Mouse (Mus musculus): ENCODE data around the gene Rgl1. TPM values are rescaled to one million over a fixed set of nuclear protein-coding genes. Genes with fewer than 3 reads are reported as not detected.

Gene Rgl1
- total RNA-seq, 1 experiment from 2014 or later: 14.3 TPM

- no peak for ATAC-seq (replicated peaks in 1 of 2; ENCODE audit: insufficient read depth in 1 of 2, low FRiP score in 2 of 2, low TSS enrichment in 1 of 2, low read depth in 1 of 2, poor library complexity in 2 of 2, severe bottlenecking in 2 of 2)
These were observed 152.8 kb downstream of the Rgl1 start for GRCm38 (mm10) chr1:152613158-152613857.

GRCm38 (mm10) chr1:152612535-152613157 is 153.5 kb downstream of the Rgl1 start:
- peak; percentile 60 to 79 for ATAC-seq (replicated peaks in 1 of 2; ENCODE audit: insufficient read depth in 1 of 2, low FRiP score in 2 of 2, low TSS enrichment in 1 of 2, low read depth in 1 of 2, poor library complexity in 2 of 2, severe bottlenecking in 2 of 2)

GRCm38 (mm10) chr1:152609547-152609946 is 156.6 kb downstream of the Rgl1 start:
- no peak for ATAC-seq (replicated peaks in 1 of 2; ENCODE audit: insufficient read depth in 1 of 2, low FRiP score in 2 of 2, low TSS enrichment in 1 of 2, low read depth in 1 of 2, poor library complexity in 2 of 2, severe bottlenecking in 2 of 2)

- no peak for ATAC-seq (replicated peaks in 1 of 2; ENCODE audit: insufficient read depth in 1 of 2, low FRiP score in 2 of 2, low TSS enrichment in 1 of 2, low read depth in 1 of 2, poor library complexity in 2 of 2, severe bottlenecking in 2 of 2)
These were observed 157.1 kb downstream of the Rgl1 start for GRCm38 (mm10) chr1:152609006-152609405.

- no peak for ATAC-seq (replicated peaks in 1 of 2; ENCODE audit: insufficient read depth in 1 of 2, low FRiP score in 2 of 2, low TSS enrichment in 1 of 2, low read depth in 1 of 2, poor library complexity in 2 of 2, severe bottlenecking in 2 of 2)
These were observed 158.4 kb downstream of the Rgl1 start for GRCm38 (mm10) chr1:152607765-152608164.

- no peak for ATAC-seq (replicated peaks in 1 of 2; ENCODE audit: insufficient read depth in 1 of 2, low FRiP score in 2 of 2, low TSS enrichment in 1 of 2, low read depth in 1 of 2, poor library complexity in 2 of 2, severe bottlenecking in 2 of 2)
These were observed 159.4 kb downstream of the Rgl1 start for GRCm38 (mm10) chr1:152606727-152607126.

- ATAC-seq (replicated peaks in 1 of 2; ENCODE audit: insufficient read depth in 1 of 2, low FRiP score in 2 of 2, low TSS enrichment in 1 of 2, low read depth in 1 of 2, poor library complexity in 2 of 2, severe bottlenecking in 2 of 2): no peak
These were observed 160.1 kb downstream of the Rgl1 start for GRCm38 (mm10) chr1:152605895-152606625.

- ATAC-seq (replicated peaks in 1 of 2; ENCODE audit: insufficient read depth in 1 of 2, low FRiP score in 2 of 2, low TSS enrichment in 1 of 2, low read depth in 1 of 2, poor library complexity in 2 of 2, severe bottlenecking in 2 of 2): no peak
These were observed 162.0 kb downstream of the Rgl1 start for GRCm38 (mm10) chr1:152604147-152604546.

GRCm38 (mm10) chr1:152603628-152604027 is 162.5 kb downstream of the Rgl1 start:
- no peak for ATAC-seq (replicated peaks in 1 of 2; ENCODE audit: insufficient read depth in 1 of 2, low FRiP score in 2 of 2, low TSS enrichment in 1 of 2, low read depth in 1 of 2, poor library complexity in 2 of 2, severe bottlenecking in 2 of 2)

- no peak for ATAC-seq (replicated peaks in 1 of 2; ENCODE audit: insufficient read depth in 1 of 2, low FRiP score in 2 of 2, low TSS enrichment in 1 of 2, low read depth in 1 of 2, poor library complexity in 2 of 2, severe bottlenecking in 2 of 2)
These were observed 165.7 kb downstream of the Rgl1 start for GRCm38 (mm10) chr1:152600494-152600893.

- ATAC-seq (replicated peaks in 1 of 2; ENCODE audit: insufficient read depth in 1 of 2, low FRiP score in 2 of 2, low TSS enrichment in 1 of 2, low read depth in 1 of 2, poor library complexity in 2 of 2, severe bottlenecking in 2 of 2): peak; percentile 32 to 53; a peak in 1 of 4 replicates
These were observed 166.8 kb downstream of the Rgl1 start for GRCm38 (mm10) chr1:152599347-152599746.

GRCm38 (mm10) chr1:152594690-152595089 is 171.5 kb downstream of the Rgl1 start:
- no peak for ATAC-seq (replicated peaks in 1 of 2; ENCODE audit: insufficient read depth in 1 of 2, low FRiP score in 2 of 2, low TSS enrichment in 1 of 2, low read depth in 1 of 2, poor library complexity in 2 of 2, severe bottlenecking in 2 of 2)

GRCm38 (mm10) chr1:152593831-152594549 is 172.2 kb downstream of the Rgl1 start:
- no peak for ATAC-seq (replicated peaks in 1 of 2; ENCODE audit: insufficient read depth in 1 of 2, low FRiP score in 2 of 2, low TSS enrichment in 1 of 2, low read depth in 1 of 2, poor library complexity in 2 of 2, severe bottlenecking in 2 of 2)

- no peak for ATAC-seq (replicated peaks in 1 of 2; ENCODE audit: insufficient read depth in 1 of 2, low FRiP score in 2 of 2, low TSS enrichment in 1 of 2, low read depth in 1 of 2, poor library complexity in 2 of 2, severe bottlenecking in 2 of 2)
These were observed 172.8 kb downstream of the Rgl1 start for GRCm38 (mm10) chr1:152593382-152593781.

GRCm38 (mm10) chr1:152592609-152593008 is 173.5 kb downstream of the Rgl1 start:
- peak; percentile 84 to 87 for ATAC-seq (replicated peaks in 1 of 2; ENCODE audit: insufficient read depth in 1 of 2, low FRiP score in 2 of 2, low TSS enrichment in 1 of 2, low read depth in 1 of 2, poor library complexity in 2 of 2, severe bottlenecking in 2 of 2)

GRCm38 (mm10) chr1:152591746-152592498 is 174.2 kb downstream of the Rgl1 start:
- ATAC-seq (replicated peaks in 1 of 2; ENCODE audit: insufficient read depth in 1 of 2, low FRiP score in 2 of 2, low TSS enrichment in 1 of 2, low read depth in 1 of 2, poor library complexity in 2 of 2, severe bottlenecking in 2 of 2): peak in 1 of 2 experiments; percentile 54; a peak in 2 of 4 replicates

- no peak for ATAC-seq (replicated peaks in 1 of 2; ENCODE audit: insufficient read depth in 1 of 2, low FRiP score in 2 of 2, low TSS enrichment in 1 of 2, low read depth in 1 of 2, poor library complexity in 2 of 2, severe bottlenecking in 2 of 2)
These were observed 175.8 kb downstream of the Rgl1 start for GRCm38 (mm10) chr1:152590321-152590720.

All from hematopoietic stem cell, adult 5-6 weeks (primary cell).